Mouse (Mus musculus): ENCODE results near the gene Dagla. TPM values are rescaled to one million over a fixed set of nuclear protein-coding genes. Genes with fewer than 3 reads are reported as not detected.

The Dagla gene
- polyA plus RNA-seq, 2 experiments, result 2.4 to 8.1 TPM

GRCm38 (mm10) chr19:10341817-10342439 lies 37.3 kb upstream of the Dagla start:
- ATAC-seq (ENCODE audit: low FRiP score, low read depth) (no peak), DNase-seq (ENCODE audit: low spot score) (peak; percentile 63)
- Histone ChIP-seq H3K9me3 (ENCODE audit: control insufficient read depth, low read length) (no peaks in the 10 kb centered on the region), H3K27me3 (ENCODE audit: control insufficient read depth, insufficient read depth, low read length) (no peaks in the 10 kb centered on the region), H3K4me2 (replicated peaks; ENCODE audit: low read depth, low read length, severe bottlenecking) (no peak overlapping the region), H3K9ac (ENCODE audit: low read depth, low read length, severe bottlenecking) (no peak overlapping the region), H3K4me3 (replicated peaks; ENCODE audit: low read length) (no peak overlapping the region), H3K4me1 (ENCODE audit: control insufficient read depth, insufficient read depth, low read length) (peaks cover 7% of the 10 kb centered on the region), H3K27ac (replicated peaks; ENCODE audit: low read depth, low read length) (no peak overlapping the region), H3K36me3 (ENCODE audit: control insufficient read depth, insufficient read depth, low read length) (no peaks in the 10 kb centered on the region)
- WGBS, result 52% methylated on average over 12 of the region's 12 CpGs
- TF ChIP-seq POLR2A (IDR thresholded peaks at IDR 0.05; ENCODE audit: borderline replicate concordance, extremely low read depth, insufficient read depth, insufficient read length), result no peak

GRCm38 (mm10) chr19:10341152-10341551 lies 36.5 kb upstream of the Dagla start:
- Histone ChIP-seq H3K4me2 (replicated peaks; ENCODE audit: low read depth, low read length, severe bottlenecking) (no peak overlapping the region), H3K27me3 (ENCODE audit: control insufficient read depth, insufficient read depth, low read length) (no peaks in the 10 kb centered on the region)
- 17% methylated on average over 11 of the region's 11 CpGs for WGBS

GRCm38 (mm10) chr19:10340661-10341060 lies 36.0 kb upstream of the Dagla start:
- Histone ChIP-seq H3K4me3 (replicated peaks; ENCODE audit: low read length) (no peak overlapping the region), H3K36me3 (ENCODE audit: control insufficient read depth, insufficient read depth, low read length) (no peaks in the 10 kb centered on the region), H3K27me3 (ENCODE audit: control insufficient read depth, insufficient read depth, low read length) (no peaks in the 10 kb centered on the region), H3K9ac (ENCODE audit: low read depth, low read length, severe bottlenecking) (no peak overlapping the region), H3K4me2 (replicated peaks; ENCODE audit: low read depth, low read length, severe bottlenecking) (no peak overlapping the region), H3K27ac (replicated peaks; ENCODE audit: low read depth, low read length) (no peak overlapping the region), H3K4me1 (ENCODE audit: control insufficient read depth, insufficient read depth, low read length) (peaks cover 7% of the 10 kb centered on the region), H3K9me3 (ENCODE audit: control insufficient read depth, low read length) (no peaks in the 10 kb centered on the region)
- no peak for TF ChIP-seq POLR2A (IDR thresholded peaks at IDR 0.05; ENCODE audit: borderline replicate concordance, extremely low read depth, insufficient read depth, insufficient read length)
- no peak for ATAC-seq (ENCODE audit: low FRiP score, low read depth)
- 24% methylated on average over 5 of the region's 5 CpGs for WGBS
- DNase-seq (ENCODE audit: low spot score), result peak; percentile 68

More at GRCm38 (mm10) chr19:10341152-10341551, 36.5 kb upstream of the Dagla start:
- DNase-seq (ENCODE audit: low spot score) (peak; percentile 32), ATAC-seq (ENCODE audit: low FRiP score, low read depth) (no peak)
- Histone ChIP-seq H3K9ac (ENCODE audit: low read depth, low read length, severe bottlenecking) (no peak overlapping the region), H3K36me3 (ENCODE audit: control insufficient read depth, insufficient read depth, low read length) (no peaks in the 10 kb centered on the region), H3K4me1 (ENCODE audit: control insufficient read depth, insufficient read depth, low read length) (peaks cover 7% of the 10 kb centered on the region), H3K4me3 (replicated peaks; ENCODE audit: low read length) (no peak overlapping the region), H3K27ac (replicated peaks; ENCODE audit: low read depth, low read length) (no peak overlapping the region), H3K9me3 (ENCODE audit: control insufficient read depth, low read length) (no peaks in the 10 kb centered on the region)
- TF ChIP-seq POLR2A (IDR thresholded peaks at IDR 0.05; ENCODE audit: borderline replicate concordance, extremely low read depth, insufficient read depth, insufficient read length), result no peak

- ATAC-seq (ENCODE audit: low FRiP score, low read depth) (no peak), DNase-seq (ENCODE audit: low spot score) (no peak)
- no peak overlapping the region for H3K9ac ChIP-seq (ENCODE audit: low read depth, low read length, severe bottlenecking)
- peaks cover 7% of the 10 kb centered on the region for H3K4me1 ChIP-seq (ENCODE audit: control insufficient read depth, insufficient read depth, low read length)
- H3K27ac ChIP-seq (replicated peaks; ENCODE audit: low read depth, low read length), result no peak overlapping the region
- H3K36me3 ChIP-seq (ENCODE audit: control insufficient read depth, insufficient read depth, low read length), result no peaks in the 10 kb centered on the region
- WGBS, result 24% methylated on average over 5 of the region's 5 CpGs
- no peaks in the 10 kb centered on the region for H3K9me3 ChIP-seq (ENCODE audit: control insufficient read depth, low read length)
- no peak overlapping the region for H3K4me3 ChIP-seq (replicated peaks; ENCODE audit: low read length)
- TF ChIP-seq POLR2A (IDR thresholded peaks at IDR 0.05; ENCODE audit: borderline replicate concordance, extremely low read depth, insufficient read depth, insufficient read length), result no peak
- no peaks in the 10 kb centered on the region for H3K27me3 ChIP-seq (ENCODE audit: control insufficient read depth, insufficient read depth, low read length)
- no peak overlapping the region for H3K4me2 ChIP-seq (replicated peaks; ENCODE audit: low read depth, low read length, severe bottlenecking)
Observed at GRCm38 (mm10) chr19:10339271-10339670, 34.6 kb upstream of the Dagla start.

DNA sequence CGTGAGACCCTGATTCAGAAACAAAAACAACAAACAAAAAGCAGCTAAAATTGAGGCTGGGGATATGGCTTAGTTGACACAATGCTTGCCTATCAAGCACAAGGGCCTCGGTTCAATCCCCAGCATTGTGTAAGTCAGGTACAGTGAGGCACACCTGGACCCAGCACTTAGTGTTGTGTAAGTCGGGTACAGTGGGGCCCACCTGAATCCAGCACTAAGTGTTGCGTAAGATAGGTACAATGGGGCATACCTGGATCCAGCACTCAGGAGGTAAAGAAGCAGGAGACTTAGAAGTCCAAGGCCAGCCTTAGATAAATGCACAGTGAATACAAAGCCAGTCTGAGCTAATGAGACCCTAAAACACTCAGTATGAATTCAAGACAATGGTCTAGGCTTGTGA lies 34.0 kb upstream of the Dagla start:
- no peaks in the 10 kb centered on the region for H3K9me3 ChIP-seq (ENCODE audit: control insufficient read depth, low read length)
- TF ChIP-seq POLR2A (IDR thresholded peaks at IDR 0.05; ENCODE audit: borderline replicate concordance, extremely low read depth, insufficient read depth, insufficient read length), result no peak
- ATAC-seq (ENCODE audit: low FRiP score, low read depth), result no peak
- H3K4me1 ChIP-seq (ENCODE audit: control insufficient read depth, insufficient read depth, low read length), result peaks cover 7% of the 10 kb centered on the region
- no peaks in the 10 kb centered on the region for H3K36me3 ChIP-seq (ENCODE audit: control insufficient read depth, insufficient read depth, low read length)
- H3K4me2 ChIP-seq (replicated peaks; ENCODE audit: low read depth, low read length, severe bottlenecking), result no peak overlapping the region
- no peak overlapping the region for H3K9ac ChIP-seq (ENCODE audit: low read depth, low read length, severe bottlenecking)
- H3K27ac ChIP-seq (replicated peaks; ENCODE audit: low read depth, low read length), result no peak overlapping the region
- DNase-seq (ENCODE audit: low spot score), result no peak
- no peak overlapping the region for H3K4me3 ChIP-seq (replicated peaks; ENCODE audit: low read length)
- no peaks in the 10 kb centered on the region for H3K27me3 ChIP-seq (ENCODE audit: control insufficient read depth, insufficient read depth, low read length)
- 81% methylated on average over 4 of the region's 4 CpGs for WGBS

All from limb, embryonic 14.5 days (tissue).